Mouse (Mus musculus) kidney, postnatal 0 days (tissue): ENCODE measurements at regions not wholly inside any gene's neighbourhood (a gene's known extent, or its start where the extent isn't known, plus 50 kb on each side); places are given as distances from the start of the nearest gene placed in this dataset.
A peak's percentile ranks its signal among the peaks of the same experiment; 100 is the strongest.

ENCODE experiments used
- ATAC-seq: fragments of 200-750 bp; cut with Nextera tagmentation; replicated peaks from 2 replicates; pipeline ENCODE4 v1.8.0; 2017; ENCODE audit warnings: low read depth, moderate number of reproducible peaks, moderate TSS enrichment, moderate library complexity; ENCODE audit not compliant: low FRiP score
- DNase-seq: peaks from one replicate; pipeline ENCODE4 v3.0.0-alpha.2; 2016; ENCODE audit warnings: low spot score
- H3K27ac ChIP-seq: fragments of 300-500 bp; sonication (generic); 2 replicates; pipeline ENCODE4 v1.5.1; 2014; ENCODE audit warnings: mild to moderate bottlenecking
- H3K27me3 ChIP-seq: fragments of 300-500 bp; sonication (generic); 2 replicates; pipeline ENCODE4 v1.6.1; 2014; ENCODE audit warnings: low read length, mixed read lengths; ENCODE audit not compliant: insufficient read depth
- H3K36me3 ChIP-seq: fragments of 300-500 bp; sonication (generic); 2 replicates; pipeline ENCODE4 v1.6.1; 2014; ENCODE audit warnings: low read length, mixed read lengths; ENCODE audit not compliant: insufficient read depth
- H3K4me1 ChIP-seq: fragments of 300-500 bp; sonication (generic); replicated peaks from 2 replicates; pipeline ENCODE4 v1.6.1; 2014; ENCODE audit warnings: antibody characterized with exemption, low read length, mixed read lengths; ENCODE audit not compliant: insufficient read depth
- H3K4me2 ChIP-seq: fragments of 300-500 bp; sonication (generic); 2 replicates; pipeline ENCODE4 v1.6.1; 2014; ENCODE audit warnings: mild to moderate bottlenecking, low read length, moderate library complexity, mixed read lengths
- H3K4me3 ChIP-seq: fragments of 300-500 bp; sonication (generic); replicated peaks from 2 replicates; pipeline ENCODE4 v1.5.1; 2014; ENCODE audit warnings: low read depth, low read length
- H3K9ac ChIP-seq: fragments of 300-500 bp; sonication (generic); 2 replicates; pipeline ENCODE4 v1.6.1; 2014; ENCODE audit warnings: low read depth, low read length
- H3K9me3 ChIP-seq: fragments of 300-500 bp; sonication (generic); replicated peaks from 2 replicates; pipeline ENCODE4 v1.6.1; 2016; ENCODE audit warnings: low read length, inconsistent platforms, mixed read lengths
- CTCF ChIP-seq: IDR thresholded peaks from 2 replicates; pipeline ENCODE4 v1.5.1; 2016; ENCODE audit warnings: antibody characterized with exemption, low read depth, mild to moderate bottlenecking, moderate library complexity
- WGBS: fragments of 180-500 bp; shearing (Covaris S2); extraction: QIAGEN DNeasy Blood & Tissue Kit; methylation state at CpG from one replicate; pipeline ENCODE4 v1.1.7; 2014; 5-methylcytosine and 5-hydroxymethylcytosine counted together

DNA sequence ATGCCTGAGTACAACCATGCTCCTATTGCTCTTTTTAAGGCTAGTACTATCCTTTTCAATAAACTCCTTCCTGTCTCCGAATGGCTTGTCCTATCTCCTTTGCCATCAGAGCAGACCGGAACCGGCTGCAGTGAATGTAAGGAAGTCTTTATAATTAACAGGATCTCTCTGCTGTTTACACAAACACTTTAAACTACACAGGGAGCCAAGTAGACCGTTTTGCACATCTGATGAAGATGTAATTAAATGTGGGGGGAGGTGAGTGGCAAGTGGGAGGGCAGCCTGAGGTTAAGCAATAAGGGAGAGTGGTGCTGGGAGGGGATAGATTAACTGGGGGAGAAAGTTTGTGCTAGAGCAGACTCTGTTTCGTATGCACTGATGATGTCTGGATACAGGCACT lies 561.9 kb downstream of the Dhx35 start:
- WGBS: 9% methylated on average over 5 of the region's 5 CpGs
- DNase-seq (peak; percentile 55), ATAC-seq (no peak)
- no peak overlapping the region for H3K4me3 ChIP-seq
- no peak for TF ChIP-seq CTCF
- no peak overlapping the region for H3K4me2 ChIP-seq
- H3K36me3 ChIP-seq: no peaks in the 10 kb centered on the region
- H3K4me1 ChIP-seq: no peaks in the 10 kb centered on the region; the same call in 1 of the 2 replicates
- no peaks in the 10 kb centered on the region for H3K27me3 ChIP-seq
- H3K9me3 ChIP-seq: no peaks in the 10 kb centered on the region
- H3K9ac ChIP-seq: no peak overlapping the region
- H3K27ac ChIP-seq: no peak overlapping the region

DNA sequence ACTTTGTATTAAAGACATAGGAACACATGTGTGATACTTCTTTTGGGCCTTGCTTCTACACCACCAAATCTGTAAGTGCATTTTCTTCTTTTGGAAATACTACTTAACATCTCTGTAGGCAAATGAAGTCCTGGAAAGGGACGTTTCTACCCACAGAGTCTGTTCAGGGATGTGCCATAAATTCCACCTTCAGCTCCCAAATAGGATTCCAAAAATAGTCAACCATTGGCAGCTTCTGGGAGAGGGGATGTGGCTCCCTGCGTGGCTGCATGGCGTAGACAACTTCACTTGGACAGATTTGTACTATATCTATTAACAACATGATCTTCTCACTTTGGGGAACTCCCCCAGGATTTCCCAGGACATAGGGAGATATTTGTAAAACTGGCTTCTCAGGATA lies 566.8 kb downstream of the Dhx35 start:
- Histone ChIP-seq H3K27ac (no peak overlapping the region), H3K4me2 (no peak overlapping the region), H3K27me3 (no peaks in the 10 kb centered on the region), H3K36me3 (no peaks in the 10 kb centered on the region), H3K4me3 (no peak overlapping the region), H3K9me3 (no peaks in the 10 kb centered on the region), H3K9ac (no peak overlapping the region), H3K4me1 (no peaks in the 10 kb centered on the region; the same call in 1 of the 2 replicates)
- no peak for ATAC-seq
- no peak for DNase-seq
- no peak for TF ChIP-seq CTCF
- 69% methylated on average over 3 of the region's 3 CpGs for WGBS

DNA sequence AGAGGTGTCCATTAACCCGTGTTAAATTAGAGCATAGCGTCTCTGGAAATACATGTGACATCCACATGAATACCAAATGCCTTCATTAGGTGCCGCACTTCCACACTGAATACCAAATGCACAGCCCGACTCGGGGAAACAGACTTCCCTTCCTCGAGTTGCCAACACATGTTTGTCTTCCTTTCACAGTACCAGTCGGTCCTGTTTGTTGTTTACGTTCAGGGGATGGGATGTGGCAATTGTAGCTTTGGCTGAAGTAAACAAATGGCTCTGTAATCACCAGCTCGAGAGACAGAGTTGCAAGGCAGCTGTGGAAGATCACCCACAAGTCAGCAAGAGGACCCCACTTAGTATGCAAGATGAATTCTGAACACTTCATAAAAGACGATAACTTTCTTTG lies 598.3 kb downstream of the Dhx35 start:
- H3K4me2 ChIP-seq: no peak overlapping the region
- H3K36me3 ChIP-seq: no peaks in the 10 kb centered on the region
- DNase-seq (no peak), ATAC-seq (no peak)
- no peak overlapping the region for H3K27ac ChIP-seq
- H3K9me3 ChIP-seq: no peaks in the 10 kb centered on the region
- no peaks in the 10 kb centered on the region for H3K4me1 ChIP-seq
- H3K27me3 ChIP-seq: no peaks in the 10 kb centered on the region
- H3K9ac ChIP-seq: no peak overlapping the region
- no peak overlapping the region for H3K4me3 ChIP-seq
- TF ChIP-seq CTCF: no peak
- WGBS: 49% methylated on average over 10 of the region's 10 CpGs

DNA sequence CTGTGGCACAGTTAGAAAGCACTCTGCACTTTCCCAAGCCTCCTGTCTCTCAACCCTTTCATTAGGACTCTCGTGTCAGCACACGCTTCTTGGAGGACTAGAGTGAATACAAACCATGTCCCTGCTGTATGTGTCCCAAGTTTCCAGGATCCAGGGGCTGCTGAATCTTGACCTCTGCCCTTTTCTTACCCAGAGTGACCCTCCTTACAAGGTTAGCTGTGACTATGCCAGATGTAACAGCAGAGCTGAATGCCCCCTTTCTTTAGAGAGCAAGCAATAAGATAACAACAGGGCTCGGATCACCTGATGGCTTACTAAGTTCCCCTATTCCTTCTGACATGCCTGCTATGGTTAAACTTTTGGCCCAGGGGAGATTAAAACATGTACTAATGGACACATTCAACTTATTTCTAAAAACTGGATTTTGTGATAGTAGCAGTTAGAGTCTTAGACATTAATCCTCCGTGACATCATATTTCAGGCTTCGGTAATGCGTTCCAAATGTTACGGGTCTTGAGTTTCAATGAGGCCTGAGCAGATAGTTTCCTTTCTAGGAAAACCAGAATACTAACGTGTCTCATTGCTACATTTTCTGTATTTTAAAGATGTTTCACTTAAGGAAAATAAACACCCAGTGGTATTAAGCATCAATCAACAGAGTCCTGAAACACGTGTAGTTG lies 607.0 kb downstream of the Dhx35 start:
- no peaks in the 10 kb centered on the region for H3K9me3 ChIP-seq
- H3K36me3 ChIP-seq: no peaks in the 10 kb centered on the region
- no peak overlapping the region for H3K9ac ChIP-seq
- no peaks in the 10 kb centered on the region for H3K4me1 ChIP-seq
- WGBS: 69% methylated on average over 9 of the region's 9 CpGs
- no peak overlapping the region for H3K27ac ChIP-seq
- DNase-seq (no peak), ATAC-seq (no peak)
- no peaks in the 10 kb centered on the region for H3K27me3 ChIP-seq
- no peak for TF ChIP-seq CTCF
- no peak overlapping the region for H3K4me3 ChIP-seq
- H3K4me2 ChIP-seq: no peak overlapping the region

DNA sequence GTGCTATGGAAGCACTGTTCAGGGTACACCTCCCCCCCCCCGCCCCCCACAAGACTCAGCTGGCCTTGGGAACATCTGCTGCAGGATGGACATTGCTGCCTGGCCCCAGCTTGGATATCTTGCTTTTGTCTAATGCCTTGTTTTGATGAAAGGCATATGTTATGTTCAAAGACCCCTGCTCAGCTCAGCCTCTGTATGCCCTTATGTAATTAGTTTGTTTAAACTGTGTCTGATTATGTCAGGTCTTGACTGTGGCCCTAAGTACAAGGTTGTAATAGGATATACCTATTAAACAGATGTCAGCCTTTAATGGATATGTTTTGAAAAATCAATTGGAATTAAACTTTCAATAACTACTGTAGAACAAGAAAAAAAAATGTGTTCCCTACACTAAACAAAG lies 610.3 kb downstream of the Dhx35 start:
- Histone ChIP-seq H3K4me3 (no peak overlapping the region), H3K4me2 (no peak overlapping the region), H3K27me3 (no peaks in the 10 kb centered on the region), H3K27ac (no peak overlapping the region), H3K9ac (no peak overlapping the region), H3K9me3 (no peaks in the 10 kb centered on the region), H3K36me3 (no peaks in the 10 kb centered on the region), H3K4me1 (no peaks in the 10 kb centered on the region)
- ATAC-seq (no peak), DNase-seq (no peak)
- WGBS: 68% methylated on average over 1 of the region's 1 CpGs
- no peak for TF ChIP-seq CTCF

DNA sequence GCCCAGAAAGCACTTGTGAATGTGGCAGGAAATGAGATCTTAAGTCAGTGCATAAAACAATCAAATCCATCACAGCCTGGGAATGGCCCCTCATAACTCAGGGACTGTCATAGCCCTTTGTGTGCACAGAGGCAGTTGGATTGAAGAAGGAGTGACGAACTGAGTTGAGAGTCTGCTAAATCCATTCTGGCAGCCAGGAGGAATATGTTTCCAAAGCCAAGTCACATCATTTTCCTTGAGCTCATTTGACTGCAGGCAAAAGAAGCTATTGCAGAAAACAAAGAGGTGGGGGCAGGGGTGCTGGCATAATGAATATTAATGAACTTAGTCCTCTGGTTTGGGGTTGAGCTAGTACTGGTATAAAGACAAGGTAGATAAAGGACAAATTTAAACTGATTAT lies 620.0 kb downstream of the Dhx35 start:
- Histone ChIP-seq H3K36me3 (no peaks in the 10 kb centered on the region), H3K27me3 (no peaks in the 10 kb centered on the region), H3K9me3 (no peaks in the 10 kb centered on the region), H3K27ac (no peak overlapping the region), H3K4me2 (no peak overlapping the region), H3K4me1 (no peaks in the 10 kb centered on the region), H3K4me3 (no peak overlapping the region), H3K9ac (no peak overlapping the region)
- TF ChIP-seq CTCF: no peak
- ATAC-seq (no peak), DNase-seq (peak; percentile 61)
- WGBS: 5% methylated on average over 1 of the region's 1 CpGs
